Mouse (Mus musculus): ENCODE data around the gene Pde7b. TPM values are rescaled to one million over a fixed set of nuclear protein-coding genes. Genes with fewer than 3 reads are reported as not detected.

Gene Pde7b
- polyA plus RNA-seq, 1 experiment, result 1.6 TPM

- H3K4me3 ChIP-seq (ENCODE audit: control insufficient read depth, insufficient read depth, low read length), result no peak overlapping the region
- H3K27ac ChIP-seq (ENCODE audit: control insufficient read depth, insufficient read depth, low read length), result no peak overlapping the region
- no peak for TF ChIP-seq POLR2A (IDR thresholded peaks at IDR 0.05; ENCODE audit: control insufficient read depth, extremely low read depth, insufficient read depth, low read length, poor library complexity)
- no peak for TF ChIP-seq CTCF (IDR thresholded peaks at IDR 0.05; ENCODE audit: borderline replicate concordance, control insufficient read depth, extremely low read depth, insufficient read depth, low read length, poor library complexity)
- no peaks in the 10 kb centered on the region for H3K4me1 ChIP-seq (replicated peaks; ENCODE audit: control insufficient read depth, insufficient read depth, low read length)
- no peaks in the 10 kb centered on the region for H3K36me3 ChIP-seq (ENCODE audit: control insufficient read depth, insufficient read depth, low read length)
- WGBS, result 88% methylated on average over 3 of the region's 3 CpGs
- H3K27me3 ChIP-seq (ENCODE audit: control insufficient read depth, insufficient read depth, low read length), result no peaks in the 10 kb centered on the region
- no peak for DNase-seq
Observed at GRCm38 (mm10) chr10:20653299-20653698, 71.6 kb downstream of the Pde7b start.

- no peaks in the 10 kb centered on the region for H3K36me3 ChIP-seq (ENCODE audit: control insufficient read depth, insufficient read depth, low read length)
- no peaks in the 10 kb centered on the region for H3K27me3 ChIP-seq (ENCODE audit: control insufficient read depth, insufficient read depth, low read length)
- no peak for DNase-seq
- no peaks in the 10 kb centered on the region for H3K4me1 ChIP-seq (replicated peaks; ENCODE audit: control insufficient read depth, insufficient read depth, low read length)
- TF ChIP-seq CTCF (IDR thresholded peaks at IDR 0.05; ENCODE audit: borderline replicate concordance, control insufficient read depth, extremely low read depth, insufficient read depth, low read length, poor library complexity), result no peak
- no peak overlapping the region for H3K4me3 ChIP-seq (ENCODE audit: control insufficient read depth, insufficient read depth, low read length)
- no peak overlapping the region for H3K27ac ChIP-seq (ENCODE audit: control insufficient read depth, insufficient read depth, low read length)
- WGBS, result 96% methylated on average over 8 of the region's 8 CpGs
Observed at GRCm38 (mm10) chr10:20636381-20636780, 88.5 kb downstream of the Pde7b start.

- Histone ChIP-seq H3K27me3 (ENCODE audit: control insufficient read depth, insufficient read depth, low read length) (no peaks in the 10 kb centered on the region), H3K27ac (ENCODE audit: control insufficient read depth, insufficient read depth, low read length) (no peak overlapping the region), H3K4me3 (ENCODE audit: control insufficient read depth, insufficient read depth, low read length) (no peak overlapping the region), H3K36me3 (ENCODE audit: control insufficient read depth, insufficient read depth, low read length) (no peaks in the 10 kb centered on the region), H3K4me1 (replicated peaks; ENCODE audit: control insufficient read depth, insufficient read depth, low read length) (no peaks in the 10 kb centered on the region)
- TF ChIP-seq CTCF (IDR thresholded peaks at IDR 0.05; ENCODE audit: borderline replicate concordance, control insufficient read depth, extremely low read depth, insufficient read depth, low read length, poor library complexity) (no peak), POLR2A (IDR thresholded peaks at IDR 0.05; ENCODE audit: control insufficient read depth, extremely low read depth, insufficient read depth, low read length, poor library complexity) (no peak)
- no peak for DNase-seq
- WGBS, result 95% methylated on average over 1 of the region's 1 CpGs
Observed at GRCm38 (mm10) chr10:20633085-20633415, 91.8 kb downstream of the Pde7b start.

DNA sequence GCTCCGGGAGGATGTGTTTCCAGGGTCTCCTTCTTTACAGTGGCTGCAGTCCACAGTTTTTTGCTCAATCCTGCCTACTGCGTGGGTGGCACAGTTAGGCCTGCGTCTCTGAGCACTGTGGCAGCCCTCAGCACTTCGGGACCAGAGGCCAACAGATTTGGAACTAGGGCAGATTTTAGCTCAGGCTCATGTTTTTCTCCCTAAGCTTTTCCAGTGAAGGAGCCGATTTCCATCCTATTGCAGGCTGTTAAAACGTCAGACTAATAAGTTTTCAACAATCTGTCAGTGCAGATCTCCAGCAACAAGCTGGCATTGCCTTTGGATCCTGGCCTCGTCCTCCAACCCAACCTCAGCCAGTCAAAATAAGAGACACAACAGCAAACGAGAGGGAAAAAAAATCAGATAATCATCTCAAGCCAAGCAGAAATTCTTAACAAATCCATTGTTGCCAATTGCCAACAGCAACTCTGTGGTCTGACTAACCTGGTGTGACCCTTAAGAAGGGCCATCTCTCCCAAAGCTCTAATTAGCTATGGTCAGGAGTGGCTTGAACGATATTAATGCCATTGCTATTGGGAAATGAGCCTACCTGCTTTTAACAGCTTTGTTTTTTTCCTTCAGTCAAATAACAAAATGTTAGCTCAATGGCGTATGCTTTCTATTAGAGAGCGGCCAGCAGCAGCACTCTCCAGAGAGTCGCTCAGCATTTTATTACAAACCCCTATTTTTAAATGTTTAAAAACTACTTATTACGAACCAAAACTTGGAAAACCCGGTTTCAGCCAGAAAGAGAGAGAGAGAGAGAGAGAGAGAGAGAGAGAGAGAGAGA, 92.4 kb downstream of the Pde7b start:
- no peak for DNase-seq
- Histone ChIP-seq H3K27me3 (ENCODE audit: control insufficient read depth, insufficient read depth, low read length) (no peaks in the 10 kb centered on the region), H3K4me1 (replicated peaks; ENCODE audit: control insufficient read depth, insufficient read depth, low read length) (no peaks in the 10 kb centered on the region), H3K4me3 (ENCODE audit: control insufficient read depth, insufficient read depth, low read length) (no peak overlapping the region), H3K27ac (ENCODE audit: control insufficient read depth, insufficient read depth, low read length) (no peak overlapping the region), H3K36me3 (ENCODE audit: control insufficient read depth, insufficient read depth, low read length) (no peaks in the 10 kb centered on the region)
- no peak for TF ChIP-seq CTCF (IDR thresholded peaks at IDR 0.05; ENCODE audit: borderline replicate concordance, control insufficient read depth, extremely low read depth, insufficient read depth, low read length, poor library complexity)
- TF ChIP-seq POLR2A (IDR thresholded peaks at IDR 0.05; ENCODE audit: control insufficient read depth, extremely low read depth, insufficient read depth, low read length, poor library complexity), result no peak
- 94% methylated on average over 14 of the region's 14 CpGs for WGBS

DNA sequence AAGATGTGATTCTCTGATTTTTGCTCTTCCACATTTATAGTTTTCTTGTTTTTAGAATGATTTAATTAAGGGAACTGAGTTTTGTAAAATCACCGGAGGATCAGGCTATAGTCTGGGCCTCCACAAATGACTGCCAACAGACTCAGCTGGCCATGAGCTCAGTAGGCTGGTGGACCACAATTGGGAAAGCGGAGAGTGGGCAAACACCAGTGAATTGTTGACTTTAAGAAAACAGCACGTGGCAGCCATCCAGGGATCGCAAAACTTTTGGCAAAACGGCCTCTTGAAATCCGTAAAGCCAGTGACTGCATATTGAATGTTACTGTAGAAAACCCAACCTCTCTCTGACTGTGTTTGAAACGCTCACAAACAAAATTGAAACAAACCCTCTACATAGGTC, 94.8 kb downstream of the Pde7b start:
- Histone ChIP-seq H3K27ac (ENCODE audit: control insufficient read depth, insufficient read depth, low read length) (no peak overlapping the region), H3K36me3 (ENCODE audit: control insufficient read depth, insufficient read depth, low read length) (no peaks in the 10 kb centered on the region), H3K27me3 (ENCODE audit: control insufficient read depth, insufficient read depth, low read length) (no peaks in the 10 kb centered on the region), H3K4me3 (ENCODE audit: control insufficient read depth, insufficient read depth, low read length) (no peak overlapping the region), H3K4me1 (replicated peaks; ENCODE audit: control insufficient read depth, insufficient read depth, low read length) (no peaks in the 10 kb centered on the region)
- no peak for TF ChIP-seq CTCF (IDR thresholded peaks at IDR 0.05; ENCODE audit: borderline replicate concordance, control insufficient read depth, extremely low read depth, insufficient read depth, low read length, poor library complexity)
- TF ChIP-seq POLR2A (IDR thresholded peaks at IDR 0.05; ENCODE audit: control insufficient read depth, extremely low read depth, insufficient read depth, low read length, poor library complexity), result no peak
- no peak for DNase-seq
- 94% methylated on average over 7 of the region's 7 CpGs for WGBS

GRCm38 (mm10) chr10:20625702-20626375, 99.0 kb downstream of the Pde7b start:
- WGBS, result 95% methylated on average over 16 of the region's 16 CpGs

More at GRCm38 (mm10) chr10:20625702-20626375, 99.0 kb downstream of the Pde7b start:
- TF ChIP-seq POLR2A (IDR thresholded peaks at IDR 0.05; ENCODE audit: control insufficient read depth, extremely low read depth, insufficient read depth, low read length, poor library complexity), result no peak
- no peak for TF ChIP-seq CTCF (IDR thresholded peaks at IDR 0.05; ENCODE audit: borderline replicate concordance, control insufficient read depth, extremely low read depth, insufficient read depth, low read length, poor library complexity)
- Histone ChIP-seq H3K4me1 (replicated peaks; ENCODE audit: control insufficient read depth, insufficient read depth, low read length) (no peaks in the 10 kb centered on the region), H3K36me3 (ENCODE audit: control insufficient read depth, insufficient read depth, low read length) (no peaks in the 10 kb centered on the region), H3K4me3 (ENCODE audit: control insufficient read depth, insufficient read depth, low read length) (no peak overlapping the region), H3K27me3 (ENCODE audit: control insufficient read depth, insufficient read depth, low read length) (no peaks in the 10 kb centered on the region), H3K27ac (ENCODE audit: control insufficient read depth, insufficient read depth, low read length) (no peak overlapping the region)
- DNase-seq, result no peak

All from thymus, adult 2 months (tissue).